Mouse (Mus musculus) CD4-positive helper T cell, adult 2 months (primary cell): Measurements from ENCODE around the gene Sp7.

Source experiments
- DNase-seq: peaks from one replicate; pipeline ENCODE4 v3.0.0-alpha.2; 2012; ENCODE audit warnings: low read depth, missing footprints, low spot score

Gene Sp7

GRCm38 (mm10) chr15:102388942-102389341 lies 22.0 kb upstream of the Sp7 start:
- no peak for DNase-seq

DNA sequence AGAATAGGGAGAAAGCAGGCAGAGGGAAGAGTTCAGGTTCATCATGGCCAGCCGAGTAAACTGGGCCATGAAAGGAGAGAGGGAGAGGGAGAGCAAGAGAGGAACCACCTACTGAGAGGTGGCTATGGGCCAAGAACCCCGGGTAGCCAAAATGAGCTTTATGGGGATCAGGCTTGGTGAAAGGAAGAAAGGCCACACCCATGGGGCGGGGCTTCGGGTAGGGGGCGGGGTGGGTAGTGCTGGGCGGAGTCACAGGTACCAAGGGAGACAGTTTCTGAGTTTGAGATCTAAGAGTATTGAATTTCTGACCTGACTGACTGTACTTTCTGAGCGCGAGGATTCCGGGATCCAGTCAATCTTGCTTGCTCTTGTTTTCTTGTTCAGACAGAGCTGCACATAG lies 19.7 kb upstream of the Sp7 start:
- DNase-seq, result no peak

- no peak for DNase-seq
Observed at GRCm38 (mm10) chr15:102383671-102384070, 16.7 kb upstream of the Sp7 start.

DNA sequence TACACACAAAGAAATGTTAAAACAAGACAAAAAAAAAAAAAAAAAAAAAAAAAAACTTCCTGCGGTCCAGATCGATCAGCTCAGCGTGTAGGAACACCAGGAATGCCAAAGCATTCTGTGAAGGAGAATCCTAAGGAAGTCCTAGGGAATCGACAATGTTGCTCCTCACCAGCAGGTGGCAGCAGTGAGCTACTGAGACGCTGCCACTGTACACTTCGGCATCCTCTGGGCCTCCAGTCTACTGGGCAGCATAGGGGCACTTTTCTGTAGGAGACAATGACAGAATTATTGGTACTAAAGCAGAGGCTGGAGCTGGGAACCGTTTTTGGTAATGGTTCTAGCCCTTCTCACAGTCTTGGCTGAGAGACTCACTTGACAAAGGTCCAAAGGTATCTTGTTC lies 14.6 kb upstream of the Sp7 start:
- DNase-seq, result peak; percentile 71

DNA sequence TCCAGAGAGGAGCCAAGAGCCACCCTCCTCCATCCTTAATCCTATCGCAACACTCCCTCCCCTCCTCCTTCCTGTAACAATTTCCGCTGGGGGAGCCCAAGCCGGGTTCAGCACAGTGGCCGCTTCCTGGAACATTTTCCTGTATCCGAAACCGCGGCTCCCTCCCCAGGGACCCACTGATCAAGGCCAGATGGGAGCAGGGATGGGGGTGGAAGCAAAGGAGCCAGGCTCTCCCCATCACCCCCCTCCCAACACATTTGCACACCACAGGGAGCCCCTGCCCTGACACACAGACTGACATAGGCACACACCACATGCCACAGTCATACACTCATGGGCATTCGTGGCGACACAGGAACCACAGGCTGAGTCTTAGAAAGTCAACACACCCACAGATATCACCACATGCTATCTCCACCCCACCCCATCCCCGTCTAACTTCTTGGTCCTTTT lies 10.9 kb upstream of the Sp7 start:
- peak; percentile 67 for DNase-seq

DNA sequence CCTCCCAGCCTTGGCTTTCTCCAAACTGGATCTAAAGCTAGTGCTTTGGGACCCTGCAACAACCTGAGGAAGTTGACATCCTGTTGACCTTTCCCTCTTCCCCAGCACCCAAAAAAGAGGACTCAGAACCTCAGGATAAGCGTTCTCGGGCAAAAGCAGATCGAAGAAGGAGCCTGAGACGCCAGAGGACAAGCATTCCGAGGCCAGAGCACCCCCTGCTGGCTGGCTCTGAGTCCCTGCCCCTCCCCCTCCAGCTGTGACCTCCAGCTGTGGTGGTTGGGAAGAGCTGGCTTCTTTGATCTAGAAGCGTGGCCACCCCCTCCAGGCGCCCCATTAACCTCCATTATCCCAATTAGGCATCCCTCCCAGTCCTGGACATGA lies 10.2 kb upstream of the Sp7 start:
- DNase-seq, result peak; percentile 80

DNA sequence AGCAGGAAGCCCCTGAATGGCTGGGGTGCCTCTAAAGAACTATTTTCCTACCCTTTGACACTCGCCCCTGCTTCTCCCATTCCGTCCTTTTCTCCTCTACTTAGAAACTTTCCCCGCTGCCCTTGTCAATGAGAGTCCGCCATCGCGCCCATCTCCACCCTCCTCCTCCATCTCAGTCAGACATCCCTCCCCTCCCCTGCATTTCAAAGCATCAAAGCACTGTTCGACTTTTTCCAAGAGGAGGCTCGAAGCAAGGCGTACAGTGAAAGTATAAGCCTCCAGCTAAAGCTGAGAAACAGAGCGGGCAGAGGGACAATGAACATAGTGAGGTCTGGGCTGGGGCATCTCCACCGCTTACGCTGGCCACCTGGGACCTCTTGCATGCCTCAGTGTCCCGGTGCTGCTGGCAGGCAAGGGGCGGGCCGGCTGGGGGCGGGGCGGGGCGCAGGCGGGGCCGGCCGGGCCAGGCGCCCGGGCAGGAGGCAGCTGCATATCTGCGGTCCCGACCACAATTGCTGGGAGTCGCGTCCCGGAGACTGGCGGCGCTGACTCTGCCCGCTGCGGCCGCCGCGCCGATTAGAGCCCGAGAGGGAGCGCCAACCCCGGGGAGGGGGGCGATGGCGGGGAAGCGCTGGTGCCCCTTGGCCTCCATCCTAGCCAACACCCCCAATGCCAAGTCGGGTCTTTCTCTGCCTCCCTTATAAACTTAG lies 9.6 kb upstream of the Sp7 start:
- DNase-seq, result peak; percentile 75

GRCm38 (mm10) chr15:102370727-102371126 lies 3.7 kb upstream of the Sp7 start:
- no peak for DNase-seq

DNA sequence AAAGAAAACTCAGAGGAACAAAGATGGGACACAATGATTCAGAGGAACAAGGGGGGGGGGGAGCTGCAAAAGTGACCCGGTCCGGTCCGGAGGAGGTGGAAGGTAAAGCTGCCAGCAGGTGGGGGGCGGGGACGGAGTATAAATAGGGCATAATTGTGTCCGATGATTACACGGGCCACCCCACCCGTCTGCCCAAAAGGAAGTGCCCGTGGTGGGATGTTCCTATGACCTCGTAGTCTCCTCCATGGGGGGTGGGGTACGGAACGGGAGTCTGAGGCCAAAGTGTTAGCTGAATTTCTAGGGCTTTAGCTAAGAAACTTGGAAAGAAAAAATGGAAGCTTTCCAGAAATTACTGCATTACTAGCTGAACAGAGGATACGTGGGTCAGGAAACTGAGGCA lies 3.0 kb upstream of the Sp7 start:
- DNase-seq, result no peak

GRCm38 (mm10) chr15:102366238-102366637 lies 744 bp downstream of the Sp7 start:
- no peak for DNase-seq

DNA sequence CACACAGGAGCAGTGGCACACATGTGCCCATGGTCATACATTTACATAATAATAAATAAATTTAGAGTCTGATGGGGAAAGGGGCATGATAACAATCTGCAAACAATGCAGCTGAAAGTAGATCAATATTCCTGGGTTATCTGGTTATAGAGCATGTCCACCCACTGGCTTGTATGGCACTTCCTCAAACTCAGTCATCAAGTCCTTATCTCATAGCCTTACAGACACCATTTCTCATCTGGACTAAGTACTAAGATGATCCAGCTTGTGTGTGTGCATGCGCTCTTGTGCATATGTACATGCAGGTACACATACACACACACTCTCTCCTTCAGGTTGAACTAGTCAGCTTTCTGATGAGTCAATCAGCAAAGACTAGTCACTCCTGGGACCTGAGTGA lies 2.3 kb downstream of the Sp7 start:
- DNase-seq, result no peak

GRCm38 (mm10) chr15:102362648-102363047 lies 4.3 kb downstream of the Sp7 start:
- DNase-seq, result no peak

DNA sequence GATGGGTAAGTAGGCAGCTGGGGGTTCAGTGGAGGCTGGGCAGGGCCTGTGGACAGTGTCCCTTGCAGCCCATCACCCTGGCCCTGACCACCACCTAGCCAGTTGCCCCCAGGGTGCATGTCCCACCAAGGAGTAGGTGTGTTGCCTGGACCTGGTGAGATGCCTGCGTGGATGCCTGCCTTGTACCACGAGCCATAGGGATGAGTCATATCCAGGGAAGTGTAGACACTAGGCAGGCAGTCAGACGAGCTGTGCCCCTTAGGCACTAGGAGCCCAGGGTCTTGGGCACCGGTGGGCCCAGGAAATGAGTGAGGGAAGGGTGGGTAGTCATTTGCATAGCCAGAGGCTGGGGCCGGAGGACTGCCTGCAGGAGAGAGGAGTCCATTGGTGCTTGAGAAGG lies 8.1 kb downstream of the Sp7 start:
- no peak for DNase-seq

DNA sequence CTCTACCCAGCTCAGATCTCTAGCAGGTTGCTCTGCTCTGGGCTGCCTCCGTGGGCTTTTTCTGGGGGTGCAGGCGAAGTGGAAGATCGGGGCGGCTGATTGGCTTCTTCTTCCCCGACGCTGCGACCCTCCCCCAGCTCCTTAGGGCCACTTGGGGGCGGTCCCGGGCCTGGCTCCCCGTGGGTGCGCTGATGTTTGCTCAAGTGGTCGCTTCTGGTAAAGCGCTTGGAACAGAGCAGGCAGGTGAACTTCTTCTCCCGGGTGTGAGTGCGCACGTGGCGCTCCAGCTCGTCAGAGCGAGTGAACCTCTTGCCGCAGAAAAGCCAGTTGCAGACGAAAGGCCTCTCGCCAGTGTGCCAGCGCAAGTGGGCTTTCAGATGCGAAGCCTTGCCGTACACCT lies 8.9 kb downstream of the Sp7 start:
- no peak for DNase-seq

DNA sequence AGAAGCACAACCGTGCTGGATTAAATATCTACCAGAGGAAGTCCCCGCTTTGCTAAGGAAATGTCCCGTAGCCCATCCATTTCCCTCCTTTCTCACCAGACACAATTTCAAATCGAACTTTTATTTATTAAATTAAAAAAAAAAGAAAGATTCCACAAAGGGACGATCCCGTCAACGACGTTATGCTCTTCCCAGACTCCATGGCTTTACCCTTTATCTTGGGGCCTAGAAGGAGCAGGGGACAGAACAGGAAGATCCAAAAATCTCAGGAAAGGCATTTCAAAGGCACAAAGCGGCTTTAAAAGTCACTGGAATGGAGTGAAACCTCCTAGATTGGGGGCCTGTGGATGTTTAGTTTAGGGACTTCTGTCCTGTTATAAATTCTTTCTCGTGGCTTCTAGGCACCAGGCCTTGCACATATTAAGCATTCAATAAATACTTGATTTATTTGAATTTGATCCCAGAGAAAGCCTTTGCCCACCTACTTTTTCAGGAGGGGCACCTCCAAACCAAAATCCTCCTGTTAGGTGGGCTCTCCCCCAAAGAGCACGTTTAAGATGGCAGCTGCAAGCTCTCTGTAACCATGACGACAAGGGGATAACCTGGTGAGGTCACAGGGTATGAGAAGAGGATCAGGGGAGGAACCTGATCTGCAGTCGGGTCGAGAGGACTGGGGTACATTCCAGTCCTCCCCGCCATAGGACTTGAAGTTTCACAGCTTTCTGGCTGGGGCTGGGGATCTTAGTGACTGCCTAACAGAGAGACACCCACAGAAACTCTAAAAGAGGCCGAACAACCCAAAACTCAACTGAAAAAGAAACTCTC lies 10.3 kb downstream of the Sp7 start:
- DNase-seq, result no peak

DNA sequence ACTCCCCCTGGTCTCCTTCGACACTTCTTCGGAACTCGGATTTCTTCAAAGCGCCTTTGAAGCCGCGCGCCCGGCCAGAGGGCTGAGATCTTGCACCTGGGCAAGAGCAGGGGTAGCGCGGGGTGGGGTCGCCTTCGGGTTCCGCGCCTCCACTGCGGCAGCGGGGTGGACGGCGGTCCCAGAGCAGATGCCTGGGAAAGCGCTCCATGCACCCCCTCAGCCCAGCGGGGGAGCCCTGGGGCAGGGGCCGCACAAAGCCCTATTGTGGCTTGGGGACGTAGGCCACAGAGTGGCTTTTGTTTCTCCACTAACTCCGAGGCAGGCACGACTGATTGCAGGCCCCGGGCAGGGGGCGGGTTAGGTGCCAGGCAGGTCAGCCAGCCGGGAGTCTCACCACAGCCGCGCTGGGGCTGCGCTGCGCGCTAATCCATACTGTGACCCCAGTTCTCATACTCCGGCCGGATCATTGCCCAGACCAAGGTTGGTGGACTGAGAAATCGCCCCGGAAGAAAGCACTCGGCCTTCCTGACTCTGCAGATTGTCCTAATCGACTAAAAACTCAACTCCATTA lies 11.0 kb downstream of the Sp7 start:
- peak; percentile 23 for DNase-seq

DNA sequence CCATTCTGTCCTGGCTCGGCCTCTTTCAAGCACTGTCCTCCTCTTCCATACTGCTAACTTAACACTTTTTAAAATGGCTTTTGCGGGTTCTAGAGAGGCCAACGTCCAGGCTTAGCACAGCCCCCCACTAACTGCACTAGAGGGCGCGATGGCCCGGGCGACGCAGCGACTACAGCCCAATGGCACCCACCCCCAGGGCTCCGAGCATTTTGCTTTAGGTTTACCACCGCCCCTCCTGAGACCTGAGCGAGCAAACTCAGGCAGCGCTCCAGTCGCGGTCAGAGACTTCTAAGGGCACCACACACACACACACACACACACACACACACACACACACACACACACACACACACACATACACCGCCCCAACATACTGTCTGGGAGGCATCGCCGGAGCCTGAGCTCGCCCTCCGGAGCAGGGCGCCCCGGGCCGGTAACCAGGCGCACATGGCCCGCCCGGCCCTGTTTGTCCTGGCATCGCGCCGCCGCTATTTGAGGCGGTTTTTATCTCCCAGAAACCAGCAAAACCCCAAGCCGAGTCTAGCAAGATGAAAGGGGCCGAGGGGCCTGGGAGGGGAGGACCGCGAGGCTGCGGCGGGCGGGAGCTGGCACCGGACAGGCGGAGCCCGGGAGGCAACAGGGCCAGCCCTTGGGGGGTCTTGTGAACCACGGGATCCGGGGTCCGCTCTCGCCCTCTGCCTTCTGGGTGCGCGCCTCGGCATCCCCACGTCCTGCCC lies 11.7 kb downstream of the Sp7 start:
- peak; percentile 46 for DNase-seq

GRCm38 (mm10) chr15:102353986-102354385 lies 13.0 kb downstream of the Sp7 start:
- no peak for DNase-seq

DNA sequence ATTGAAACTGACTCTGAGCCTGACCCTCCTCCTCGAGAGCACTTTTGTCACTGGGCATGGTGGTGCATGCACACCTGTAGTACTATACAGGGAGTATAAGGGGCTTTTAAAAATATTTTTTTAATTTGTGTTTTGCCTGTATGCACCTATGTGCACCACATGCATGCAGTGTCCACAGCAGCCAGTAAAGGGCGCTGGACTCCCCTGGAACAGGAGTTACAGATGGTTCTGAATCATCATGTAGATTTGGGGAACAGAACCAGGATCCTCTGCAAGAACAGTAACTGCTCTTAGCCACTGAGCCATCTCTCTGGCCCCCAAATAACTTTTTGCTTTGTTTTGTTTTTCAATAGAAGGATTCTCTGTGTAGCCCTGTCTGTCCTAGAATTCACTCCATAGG lies 14.8 kb downstream of the Sp7 start:
- DNase-seq, result no peak

GRCm38 (mm10) chr15:102350942-102351291 lies 16.1 kb downstream of the Sp7 start:
- no peak for DNase-seq

DNA sequence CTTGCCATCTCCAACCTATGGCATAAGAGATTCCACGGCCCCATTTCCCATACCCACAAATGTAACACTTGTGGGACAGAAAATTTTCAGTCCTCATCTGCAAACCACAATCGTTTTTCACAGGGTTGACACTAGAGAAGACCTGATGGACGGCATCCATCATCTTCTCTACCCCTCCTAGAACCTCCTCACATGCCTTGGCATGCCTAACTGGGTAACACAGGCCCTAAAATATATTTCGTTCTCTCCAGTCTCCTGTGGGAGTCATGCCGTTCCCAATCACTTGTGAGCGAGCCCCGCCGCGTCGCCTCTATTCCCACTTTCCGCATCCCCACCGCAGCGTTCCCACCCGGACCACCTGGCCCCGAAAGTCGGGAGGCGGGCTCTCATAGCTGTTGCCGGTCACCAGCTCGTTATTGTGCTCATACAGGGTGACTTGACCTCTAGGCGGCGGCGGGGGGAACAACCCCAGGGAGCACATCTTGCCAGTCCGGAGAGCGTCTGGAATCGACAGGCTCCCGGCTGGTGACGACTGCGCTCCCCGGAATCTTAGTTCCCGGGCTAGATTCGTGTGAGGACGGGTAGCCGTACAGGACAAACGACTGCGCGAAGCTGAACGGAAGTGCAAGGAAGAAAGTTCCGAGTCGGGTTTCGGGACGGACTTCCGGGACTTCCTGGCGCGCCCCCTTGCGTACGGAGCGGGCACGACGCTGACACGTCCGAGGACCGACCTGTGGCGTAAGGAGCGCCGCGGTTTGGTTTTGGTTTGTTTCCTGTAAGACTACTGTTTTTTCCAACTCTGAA lies 16.6 kb downstream of the Sp7 start, which contains the start of gene Aaas:
TSS of gene Aaas (minus strand) at position 634 of the 804 bp plus-strand sequence.
- peak; percentile 95 for DNase-seq
